Mouse (Mus musculus) testis, adult 2 months (tissue): ENCODE measurements around the gene Hcfc2. TPM values are rescaled to one million over a fixed set of nuclear protein-coding genes. Genes with fewer than 3 reads are reported as not detected.

ENCODE experiments used
- H3K27ac ChIP-seq: fragments of 200-500 bp; 2 replicates; pipeline ENCODE4 v1.5.1; 2012; ENCODE audit warnings: low read depth, low read length; ENCODE audit not compliant: control insufficient read depth, insufficient read depth
- H3K27me3 ChIP-seq: fragments of 200-500 bp; 2 replicates; pipeline ENCODE4 v1.6.1; 2012; ENCODE audit warnings: mild to moderate bottlenecking, low read length, moderate library complexity; ENCODE audit not compliant: control insufficient read depth, insufficient read depth
- H3K36me3 ChIP-seq: fragments of 200-500 bp; 2 replicates; pipeline ENCODE4 v1.6.1; 2012; ENCODE audit warnings: mild to moderate bottlenecking, low read length; ENCODE audit not compliant: control insufficient read depth, insufficient read depth
- H3K4me1 ChIP-seq: fragments of 200-500 bp; 2 replicates; pipeline ENCODE4 v1.6.1; 2012; ENCODE audit warnings: low read length; ENCODE audit not compliant: control insufficient read depth, insufficient read depth
- H3K4me3 ChIP-seq: fragments of 200-500 bp; 2 replicates; pipeline ENCODE4 v1.5.1; 2012; ENCODE audit warnings: low read depth, mild to moderate bottlenecking, low read length, moderate library complexity, mixed read lengths; ENCODE audit not compliant: control insufficient read depth
- CTCF ChIP-seq: fragments of 200-500 bp; IDR thresholded peaks from 2 replicates; pipeline ENCODE4 v1.5.1; 2012; ENCODE audit warnings: low read depth, mild to moderate bottlenecking, inconsistent platforms, low read length, moderate library complexity; ENCODE audit not compliant: control insufficient read depth, insufficient read depth, insufficient replicate concordance
- POLR2A ChIP-seq: fragments of 200-500 bp; IDR thresholded peaks from 2 replicates; pipeline ENCODE4 v1.6.1; 2012; ENCODE audit warnings: low read depth, mild to moderate bottlenecking, inconsistent platforms, low read length, moderate library complexity; ENCODE audit not compliant: control insufficient read depth
- polyA plus RNA-seq: library from polyadenylated mRNA; depleted of rRNA; stranded (reverse); fragments of >200 nt; gene quantifications from 2 replicates; pipeline ENCODE4 v1.2.3, GENCODE M21; 2012

Gene Hcfc2
- polyA plus RNA-seq, 1 experiment: 72.3 TPM

GRCm38 (mm10) chr10:82771595-82772170, 75.7 kb downstream of the Hcfc2 start:
- Histone ChIP-seq H3K4me3 (no peak overlapping the region), H3K4me1 (peaks cover 2% of the 10 kb centered on the region; the same call in 1 of the 2 replicates)

GRCm38 (mm10) chr10:82774841-82775240, 78.9 kb downstream of the Hcfc2 start:
- H3K4me1 ChIP-seq: peaks cover 5% of the 10 kb centered on the region
- TF ChIP-seq CTCF (no peak), POLR2A (no peak)
- no peaks in the 10 kb centered on the region for H3K36me3 ChIP-seq
- no peak overlapping the region for H3K4me3 ChIP-seq
- no peak overlapping the region for H3K27ac ChIP-seq
- H3K27me3 ChIP-seq: no peaks in the 10 kb centered on the region

More at GRCm38 (mm10) chr10:82771595-82772170, 75.7 kb downstream of the Hcfc2 start:
- no peak for TF ChIP-seq POLR2A
- Histone ChIP-seq H3K36me3 (no peaks in the 10 kb centered on the region), H3K27ac (no peak overlapping the region), H3K27me3 (no peaks in the 10 kb centered on the region)

GRCm38 (mm10) chr10:82777075-82777474, 81.1 kb downstream of the Hcfc2 start:
- Histone ChIP-seq H3K4me1 (peaks cover 5% of the 10 kb centered on the region), H3K27me3 (no peaks in the 10 kb centered on the region), H3K4me3 (no peak overlapping the region), H3K36me3 (no peaks in the 10 kb centered on the region), H3K27ac (no peak overlapping the region)
- no peak for TF ChIP-seq CTCF
- no peak for TF ChIP-seq POLR2A

GRCm38 (mm10) chr10:82777886-82778285, 81.9 kb downstream of the Hcfc2 start:
- Histone ChIP-seq H3K4me3 (no peak overlapping the region), H3K4me1 (peaks cover 5% of the 10 kb centered on the region), H3K27me3 (no peaks in the 10 kb centered on the region), H3K27ac (no peak overlapping the region), H3K36me3 (no peaks in the 10 kb centered on the region)
- no peak for TF ChIP-seq POLR2A
- TF ChIP-seq CTCF: no peak

- no peak for TF ChIP-seq POLR2A
- no peak for TF ChIP-seq CTCF
- H3K27ac ChIP-seq: no peak overlapping the region
Measured at GRCm38 (mm10) chr10:82778791-82779549, 83.0 kb downstream of the Hcfc2 start.

GRCm38 (mm10) chr10:82779831-82780230, 83.9 kb downstream of the Hcfc2 start:
- TF ChIP-seq CTCF (no peak), POLR2A (no peak)
- no peaks in the 10 kb centered on the region for H3K27me3 ChIP-seq
- H3K36me3 ChIP-seq: no peaks in the 10 kb centered on the region
- no peak overlapping the region for H3K27ac ChIP-seq
- peaks cover 5% of the 10 kb centered on the region for H3K4me1 ChIP-seq
- H3K4me3 ChIP-seq: no peak overlapping the region

More at GRCm38 (mm10) chr10:82778791-82779549, 83.0 kb downstream of the Hcfc2 start:
- Histone ChIP-seq H3K27me3 (no peaks in the 10 kb centered on the region), H3K4me3 (no peak overlapping the region), H3K4me1 (peaks cover 5% of the 10 kb centered on the region), H3K36me3 (no peaks in the 10 kb centered on the region)

GRCm38 (mm10) chr10:82780322-82780721, 84.4 kb downstream of the Hcfc2 start:
- H3K4me3 ChIP-seq: no peak overlapping the region
- H3K27me3 ChIP-seq: no peaks in the 10 kb centered on the region
- no peak overlapping the region for H3K27ac ChIP-seq
- no peaks in the 10 kb centered on the region for H3K36me3 ChIP-seq
- no peak for TF ChIP-seq CTCF
- TF ChIP-seq POLR2A: no peak
- H3K4me1 ChIP-seq: peaks cover 5% of the 10 kb centered on the region
